Mouse (Mus musculus): ENCODE measurements around the gene Vps45. TPM values are rescaled to one million over a fixed set of nuclear protein-coding genes. Genes with fewer than 3 reads are reported as not detected.

Vps45 gene
- polyA plus RNA-seq, 1 experiment from 2014 or later: 20.7 TPM

- Histone ChIP-seq H3K4me3 (ENCODE audit: low read depth, low read length) (no peak overlapping the region), H3K4me1 (ENCODE audit: control insufficient read depth, insufficient read depth, low read length) (no peaks in the 10 kb centered on the region), H3K27me3 (ENCODE audit: control insufficient read depth, insufficient read depth, low read length) (no peaks in the 10 kb centered on the region), H3K9me3 (replicated peaks; ENCODE audit: control insufficient read depth, low read length) (no peaks in the 10 kb centered on the region), H3K27ac (replicated peaks; ENCODE audit: low read depth, low read length) (no peak overlapping the region), H3K36me3 (replicated peaks; ENCODE audit: control insufficient read depth, insufficient read depth, low read depth, low read length) (no peaks in the 10 kb centered on the region), H3K4me2 (ENCODE audit: low read depth, low read length) (no peak overlapping the region), H3K9ac (replicated peaks; ENCODE audit: low read length) (no peak overlapping the region)
- ATAC-seq (replicated peaks; ENCODE audit: insufficient number of reproducible peaks, low FRiP score, low TSS enrichment, low read depth): no peak
- DNase-seq (ENCODE audit: low spot score): no peak
- WGBS: 69% methylated on average over 1 of the region's 1 CpGs
Observed at GRCm38 (mm10) chr3:96043104-96043503, 15.2 kb downstream of the Vps45 start.

GRCm38 (mm10) chr3:96041079-96041478, 17.2 kb downstream of the Vps45 start:
- H3K9me3 ChIP-seq (replicated peaks; ENCODE audit: control insufficient read depth, low read length): no peaks in the 10 kb centered on the region
- ATAC-seq (replicated peaks; ENCODE audit: insufficient number of reproducible peaks, low FRiP score, low TSS enrichment, low read depth): no peak
- no peak overlapping the region for H3K4me3 ChIP-seq (ENCODE audit: low read depth, low read length)
- H3K4me1 ChIP-seq (ENCODE audit: control insufficient read depth, insufficient read depth, low read length): no peaks in the 10 kb centered on the region
- 93% methylated on average over 6 of the region's 6 CpGs for WGBS
- no peaks in the 10 kb centered on the region for H3K27me3 ChIP-seq (ENCODE audit: control insufficient read depth, insufficient read depth, low read length)
- DNase-seq (ENCODE audit: low spot score): no peak
- H3K9ac ChIP-seq (replicated peaks; ENCODE audit: low read length): no peak overlapping the region
- H3K27ac ChIP-seq (replicated peaks; ENCODE audit: low read depth, low read length): no peak overlapping the region
- no peaks in the 10 kb centered on the region for H3K36me3 ChIP-seq (replicated peaks; ENCODE audit: control insufficient read depth, insufficient read depth, low read depth, low read length)
- H3K4me2 ChIP-seq (ENCODE audit: low read depth, low read length): no peak overlapping the region

GRCm38 (mm10) chr3:96040663-96041006, 17.6 kb downstream of the Vps45 start:
- ATAC-seq (replicated peaks; ENCODE audit: insufficient number of reproducible peaks, low FRiP score, low TSS enrichment, low read depth): no peak
- no peak overlapping the region for H3K4me2 ChIP-seq (ENCODE audit: low read depth, low read length)
- H3K27ac ChIP-seq (replicated peaks; ENCODE audit: low read depth, low read length): no peak overlapping the region
- H3K36me3 ChIP-seq (replicated peaks; ENCODE audit: control insufficient read depth, insufficient read depth, low read depth, low read length): no peaks in the 10 kb centered on the region
- no peaks in the 10 kb centered on the region for H3K9me3 ChIP-seq (replicated peaks; ENCODE audit: control insufficient read depth, low read length)
- no peak overlapping the region for H3K9ac ChIP-seq (replicated peaks; ENCODE audit: low read length)
- no peaks in the 10 kb centered on the region for H3K4me1 ChIP-seq (ENCODE audit: control insufficient read depth, insufficient read depth, low read length)
- no peak overlapping the region for H3K4me3 ChIP-seq (ENCODE audit: low read depth, low read length)
- 98% methylated on average over 2 of the region's 2 CpGs for WGBS
- H3K27me3 ChIP-seq (ENCODE audit: control insufficient read depth, insufficient read depth, low read length): no peaks in the 10 kb centered on the region
- no peak for DNase-seq (ENCODE audit: low spot score)

- DNase-seq (ENCODE audit: low spot score) (no peak), ATAC-seq (replicated peaks; ENCODE audit: insufficient number of reproducible peaks, low FRiP score, low TSS enrichment, low read depth) (no peak)
- Histone ChIP-seq H3K36me3 (replicated peaks; ENCODE audit: control insufficient read depth, insufficient read depth, low read depth, low read length) (no peaks in the 10 kb centered on the region), H3K27ac (replicated peaks; ENCODE audit: low read depth, low read length) (no peak overlapping the region), H3K4me3 (ENCODE audit: low read depth, low read length) (no peak overlapping the region), H3K9ac (replicated peaks; ENCODE audit: low read length) (no peak overlapping the region), H3K4me1 (ENCODE audit: control insufficient read depth, insufficient read depth, low read length) (no peaks in the 10 kb centered on the region), H3K9me3 (replicated peaks; ENCODE audit: control insufficient read depth, low read length) (no peaks in the 10 kb centered on the region), H3K4me2 (ENCODE audit: low read depth, low read length) (no peak overlapping the region), H3K27me3 (ENCODE audit: control insufficient read depth, insufficient read depth, low read length) (no peaks in the 10 kb centered on the region)
- WGBS: 73% methylated on average over 9 of the region's 9 CpGs
Observed at GRCm38 (mm10) chr3:96039857-96040662, 18.2 kb downstream of the Vps45 start.

DNA sequence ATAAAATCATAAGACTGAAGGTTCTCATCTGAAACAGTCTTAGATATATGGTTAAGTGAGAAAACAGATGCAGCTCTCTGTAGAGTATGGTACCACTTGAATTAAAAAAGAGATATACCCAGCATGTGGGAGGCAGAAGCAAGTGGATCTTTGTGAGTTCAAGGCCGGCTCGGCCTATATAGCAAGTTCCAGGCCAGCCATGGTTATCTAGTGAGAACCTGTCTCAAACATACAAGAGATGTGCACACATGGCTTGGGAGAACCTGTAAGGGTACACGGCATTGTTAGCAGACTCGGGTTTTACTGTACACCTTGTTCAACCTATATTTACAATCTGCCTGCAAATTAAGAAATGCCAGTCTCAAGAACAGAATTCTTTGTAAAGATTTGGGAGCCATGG, 19.4 kb downstream of the Vps45 start:
- no peaks in the 10 kb centered on the region for H3K36me3 ChIP-seq (replicated peaks; ENCODE audit: control insufficient read depth, insufficient read depth, low read depth, low read length)
- no peak overlapping the region for H3K4me3 ChIP-seq (ENCODE audit: low read depth, low read length)
- H3K9ac ChIP-seq (replicated peaks; ENCODE audit: low read length): no peak overlapping the region
- H3K27ac ChIP-seq (replicated peaks; ENCODE audit: low read depth, low read length): no peak overlapping the region
- H3K4me2 ChIP-seq (ENCODE audit: low read depth, low read length): no peak overlapping the region
- DNase-seq (ENCODE audit: low spot score) (no peak), ATAC-seq (replicated peaks; ENCODE audit: insufficient number of reproducible peaks, low FRiP score, low TSS enrichment, low read depth) (no peak)
- no peaks in the 10 kb centered on the region for H3K27me3 ChIP-seq (ENCODE audit: control insufficient read depth, insufficient read depth, low read length)
- H3K4me1 ChIP-seq (ENCODE audit: control insufficient read depth, insufficient read depth, low read length): no peaks in the 10 kb centered on the region
- WGBS: 94% methylated on average over 4 of the region's 4 CpGs
- no peaks in the 10 kb centered on the region for H3K9me3 ChIP-seq (replicated peaks; ENCODE audit: control insufficient read depth, low read length)

DNA sequence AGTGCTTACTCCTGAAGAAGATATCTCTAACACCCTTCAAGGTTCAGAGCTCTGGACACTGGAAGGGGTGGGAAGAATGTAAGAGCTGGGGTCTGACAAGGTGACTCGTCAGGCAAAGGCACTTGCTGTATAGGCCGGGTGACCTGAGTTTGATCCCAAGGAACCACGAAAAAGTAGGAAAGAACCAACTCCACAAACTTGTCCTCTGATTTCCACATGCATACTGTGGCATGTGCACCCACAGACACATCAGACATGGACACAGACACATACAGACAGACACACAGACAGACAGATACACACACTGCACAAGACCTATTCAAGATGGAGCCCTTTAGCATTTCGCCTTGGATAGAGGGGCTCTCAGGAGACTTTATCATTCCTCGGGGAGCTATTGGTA, 20.1 kb downstream of the Vps45 start:
- Histone ChIP-seq H3K9ac (replicated peaks; ENCODE audit: low read length) (no peak overlapping the region), H3K27me3 (ENCODE audit: control insufficient read depth, insufficient read depth, low read length) (no peaks in the 10 kb centered on the region), H3K36me3 (replicated peaks; ENCODE audit: control insufficient read depth, insufficient read depth, low read depth, low read length) (no peaks in the 10 kb centered on the region), H3K4me1 (ENCODE audit: control insufficient read depth, insufficient read depth, low read length) (no peaks in the 10 kb centered on the region), H3K4me2 (ENCODE audit: low read depth, low read length) (no peak overlapping the region), H3K4me3 (ENCODE audit: low read depth, low read length) (no peak overlapping the region), H3K9me3 (replicated peaks; ENCODE audit: control insufficient read depth, low read length) (no peaks in the 10 kb centered on the region), H3K27ac (replicated peaks; ENCODE audit: low read depth, low read length) (no peak overlapping the region)
- DNase-seq (ENCODE audit: low spot score) (no peak), ATAC-seq (replicated peaks; ENCODE audit: insufficient number of reproducible peaks, low FRiP score, low TSS enrichment, low read depth) (no peak)
- 82% methylated on average over 5 of the region's 5 CpGs for WGBS

- Histone ChIP-seq H3K4me2 (ENCODE audit: low read depth, low read length) (no peak overlapping the region), H3K36me3 (replicated peaks; ENCODE audit: control insufficient read depth, insufficient read depth, low read depth, low read length) (no peaks in the 10 kb centered on the region), H3K9ac (replicated peaks; ENCODE audit: low read length) (no peak overlapping the region), H3K9me3 (replicated peaks; ENCODE audit: control insufficient read depth, low read length) (no peaks in the 10 kb centered on the region), H3K4me3 (ENCODE audit: low read depth, low read length) (no peak overlapping the region), H3K4me1 (ENCODE audit: control insufficient read depth, insufficient read depth, low read length) (no peaks in the 10 kb centered on the region), H3K27ac (replicated peaks; ENCODE audit: low read depth, low read length) (no peak overlapping the region), H3K27me3 (ENCODE audit: control insufficient read depth, insufficient read depth, low read length) (no peaks in the 10 kb centered on the region)
- DNase-seq (ENCODE audit: low spot score) (no peak), ATAC-seq (replicated peaks; ENCODE audit: insufficient number of reproducible peaks, low FRiP score, low TSS enrichment, low read depth) (no peak)
- WGBS: 89% methylated on average over 6 of the region's 6 CpGs
Observed at GRCm38 (mm10) chr3:96036796-96037195, 21.5 kb downstream of the Vps45 start.

DNA sequence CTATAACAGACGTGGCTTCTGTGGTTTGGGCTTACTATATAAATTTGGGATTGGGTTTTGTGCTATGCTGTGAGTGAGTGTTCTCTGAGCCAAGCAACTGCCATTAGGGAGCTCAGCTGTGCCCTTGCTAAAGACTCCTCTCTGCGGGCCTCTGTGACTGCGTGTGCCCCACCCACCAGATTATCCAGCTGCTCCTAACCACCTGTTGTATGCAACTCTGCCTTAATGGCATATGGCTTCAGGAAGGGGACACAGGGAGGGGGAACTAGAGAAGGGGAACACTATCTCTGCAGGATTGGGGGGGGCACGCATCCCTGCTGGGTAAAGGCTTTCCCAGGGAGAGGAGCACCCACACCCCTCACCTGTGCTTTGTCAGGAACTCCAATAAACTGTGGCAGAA, 25.2 kb downstream of the Vps45 start:
- 83% methylated on average over 4 of the region's 4 CpGs for WGBS
- H3K27me3 ChIP-seq (ENCODE audit: control insufficient read depth, insufficient read depth, low read length): no peaks in the 10 kb centered on the region
- H3K4me3 ChIP-seq (ENCODE audit: low read depth, low read length): no peak overlapping the region
- H3K9me3 ChIP-seq (replicated peaks; ENCODE audit: control insufficient read depth, low read length): no peaks in the 10 kb centered on the region
- DNase-seq (ENCODE audit: low spot score): no peak
- no peak overlapping the region for H3K4me2 ChIP-seq (ENCODE audit: low read depth, low read length)
- H3K9ac ChIP-seq (replicated peaks; ENCODE audit: low read length): no peak overlapping the region
- H3K4me1 ChIP-seq (ENCODE audit: control insufficient read depth, insufficient read depth, low read length): no peaks in the 10 kb centered on the region
- ATAC-seq (replicated peaks; ENCODE audit: insufficient number of reproducible peaks, low FRiP score, low TSS enrichment, low read depth): no peak
- no peak overlapping the region for H3K27ac ChIP-seq (replicated peaks; ENCODE audit: low read depth, low read length)
- H3K36me3 ChIP-seq (replicated peaks; ENCODE audit: control insufficient read depth, insufficient read depth, low read depth, low read length): no peaks in the 10 kb centered on the region
